Mouse (Mus musculus): ENCODE data around the gene G3bp2. TPM values are rescaled to one million over a fixed set of nuclear protein-coding genes. Genes with fewer than 3 reads are reported as not detected.

The G3bp2 gene
- polyA plus RNA-seq, 1 experiment from 2014 or later = 122 TPM

GRCm38 (mm10) chr5:92009827-92010226 lies 73.7 kb downstream of the G3bp2 start:
- H3K4me3 ChIP-seq (ENCODE audit: low read length) = no peak overlapping the region
- no peak for ATAC-seq (replicated peaks; ENCODE audit: extremely low read depth, insufficient read depth, low FRiP score)
- H3K4me1 ChIP-seq (ENCODE audit: control insufficient read depth, insufficient read depth, low read length) = no peaks in the 10 kb centered on the region
- H3K36me3 ChIP-seq (ENCODE audit: control insufficient read depth, insufficient read depth) = no peaks in the 10 kb centered on the region
- WGBS = 37% methylated on average over 2 of the region's 2 CpGs
- H3K9me3 ChIP-seq (replicated peaks; ENCODE audit: control insufficient read depth, low read length) = no peaks in the 10 kb centered on the region
- H3K4me2 ChIP-seq (ENCODE audit: low read depth, low read length) = no peak overlapping the region
- no peak overlapping the region for H3K9ac ChIP-seq (ENCODE audit: low read length)
- no peaks in the 10 kb centered on the region for H3K27me3 ChIP-seq (ENCODE audit: control insufficient read depth, insufficient read depth, low read length)
- no peak overlapping the region for H3K27ac ChIP-seq (ENCODE audit: low read length)

- 59% methylated on average over 2 of the region's 2 CpGs for WGBS
- Histone ChIP-seq H3K9me3 (replicated peaks; ENCODE audit: control insufficient read depth, low read length) (peaks cover 14% of the 10 kb centered on the region), H3K36me3 (ENCODE audit: control insufficient read depth, insufficient read depth) (no peaks in the 10 kb centered on the region), H3K27ac (ENCODE audit: low read length) (no peak overlapping the region), H3K4me1 (ENCODE audit: control insufficient read depth, insufficient read depth, low read length) (no peaks in the 10 kb centered on the region), H3K4me3 (ENCODE audit: low read length) (no peak overlapping the region), H3K4me2 (ENCODE audit: low read depth, low read length) (no peak overlapping the region), H3K9ac (ENCODE audit: low read length) (no peak overlapping the region), H3K27me3 (ENCODE audit: control insufficient read depth, insufficient read depth, low read length) (no peaks in the 10 kb centered on the region)
- no peak; the same call in 1 of the 2 replicates for ATAC-seq (replicated peaks; ENCODE audit: extremely low read depth, insufficient read depth, low FRiP score)
These were observed 80.5 kb downstream of the G3bp2 start for GRCm38 (mm10) chr5:92003011-92003410.

Other genes with a start within 250 kb of the G3bp2 start
- 60.6 and 69.5 TPM in 2 replicates for gene Rchy1, start 120.7 kb downstream of the G3bp2 start, polyA plus RNA-seq (2015; fragmentation: Nextera tagmentation; extraction: Ambion mirVana)
- not detected in 2 replicates for gene Odaph, start 96.2 kb downstream of the G3bp2 start, polyA plus RNA-seq (2015; fragmentation: Nextera tagmentation; extraction: Ambion mirVana)
- 1.2 and 1.4 TPM in 2 replicates for gene Cdkl2, start 39.8 kb downstream of the G3bp2 start, polyA plus RNA-seq (2015; fragmentation: Nextera tagmentation; extraction: Ambion mirVana)
- 28.4 and 31.0 TPM in 2 replicates for gene Uso1, start 54.2 kb upstream of the G3bp2 start, polyA plus RNA-seq (2015; fragmentation: Nextera tagmentation; extraction: Ambion mirVana)
- gene U90926, start 131.7 kb upstream of the G3bp2 start, polyA plus RNA-seq (2015; fragmentation: Nextera tagmentation; extraction: Ambion mirVana) = not detected in 2 replicates
- 0.15 TPM in 1 of 2 replicates, not detected in the other for gene Ppef2, start 172.6 kb upstream of the G3bp2 start, polyA plus RNA-seq (2015; fragmentation: Nextera tagmentation; extraction: Ambion mirVana)
- 8.4 and 9.3 TPM in 2 replicates for gene Naaa, start 194.5 kb upstream of the G3bp2 start, polyA plus RNA-seq (2015; fragmentation: Nextera tagmentation; extraction: Ambion mirVana)
- 22.0 and 22.2 TPM in 2 replicates for gene Sdad1, start 226.8 kb upstream of the G3bp2 start, polyA plus RNA-seq (2015; fragmentation: Nextera tagmentation; extraction: Ambion mirVana)
- gene Cxcl9, start 244.4 kb upstream of the G3bp2 start, polyA plus RNA-seq (2015; fragmentation: Nextera tagmentation; extraction: Ambion mirVana) = 0.21 and 0.37 TPM in 2 replicates
- gene Art3, start 248.1 kb upstream of the G3bp2 start, polyA plus RNA-seq (2015; fragmentation: Nextera tagmentation; extraction: Ambion mirVana) = 71.8 and 92.4 TPM in 2 replicates